Mouse (Mus musculus) heart, postnatal 0 days (tissue): ENCODE measurements at regions not wholly inside any gene's neighbourhood (a gene's known extent, or its start where the extent isn't known, plus 50 kb on each side); places are given as distances from the start of the nearest gene placed in this dataset.
"Not testable (repeated sequence)": the region's sequence is repeated elsewhere in the genome, so short reads cannot be mapped to it uniquely, and the experiment has no call there.

Experiments
- CTCF ChIP-seq: IDR thresholded peaks from 2 replicates; pipeline ENCODE4 v1.5.1; 2016; ENCODE audit warnings: antibody characterized with exemption, control low read depth, low read depth
- EP300 ChIP-seq: IDR thresholded peaks from 2 replicates; pipeline ENCODE4 v1.6.1; 2016; ENCODE audit warnings: antibody characterized with exemption, low read depth

- TF ChIP-seq CTCF, EP300: not testable (repeated sequence)
Observed at GRCm38 (mm10) chr4:3260061-3260460, 74.9 kb upstream of the Vmn1r3 start.
